Mouse (Mus musculus) brain, embryonic 14.5 days (tissue): ENCODE measurements around the gene Vps18.

Experiments
- CTCF ChIP-seq: fragments of 200-500 bp; IDR thresholded peaks from 2 replicates; pipeline ENCODE4 v1.5.1; 2012; ENCODE audit warnings: inconsistent platforms, mild to moderate bottlenecking, moderate library complexity, borderline replicate concordance; ENCODE audit not compliant: insufficient read depth, insufficient read length; ENCODE audit errors: extremely low read depth
- POLR2A ChIP-seq: fragments of 200-500 bp; IDR thresholded peaks from 2 replicates; pipeline ENCODE4 v1.6.1; 2012; ENCODE audit warnings: mild to moderate bottlenecking, inconsistent platforms, borderline replicate concordance; ENCODE audit not compliant: poor library complexity, insufficient read depth, insufficient read length, severe bottlenecking; ENCODE audit errors: extremely low read depth

DNA sequence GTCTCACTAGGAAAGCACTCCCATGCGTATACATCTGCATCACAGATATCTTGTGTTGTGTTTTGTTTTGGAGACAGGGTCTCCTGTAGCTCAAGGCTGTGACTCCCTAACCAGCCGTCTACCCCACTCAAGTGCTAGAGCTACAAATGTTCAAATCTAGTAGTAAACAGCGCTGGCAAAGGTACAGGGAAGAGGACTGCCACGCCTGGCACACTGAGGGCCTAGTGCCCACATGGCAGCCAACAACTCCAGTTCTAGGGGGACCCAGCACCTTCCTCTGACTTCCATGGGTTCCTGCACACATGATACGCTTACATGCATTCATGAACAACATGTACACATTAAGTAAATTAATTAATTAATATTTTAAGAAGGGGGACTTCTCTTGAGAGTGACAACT, 3.7 kb downstream of the Vps18 start:
- TF ChIP-seq POLR2A (no peak), CTCF (no peak)
